In the genomic region with DNA sequence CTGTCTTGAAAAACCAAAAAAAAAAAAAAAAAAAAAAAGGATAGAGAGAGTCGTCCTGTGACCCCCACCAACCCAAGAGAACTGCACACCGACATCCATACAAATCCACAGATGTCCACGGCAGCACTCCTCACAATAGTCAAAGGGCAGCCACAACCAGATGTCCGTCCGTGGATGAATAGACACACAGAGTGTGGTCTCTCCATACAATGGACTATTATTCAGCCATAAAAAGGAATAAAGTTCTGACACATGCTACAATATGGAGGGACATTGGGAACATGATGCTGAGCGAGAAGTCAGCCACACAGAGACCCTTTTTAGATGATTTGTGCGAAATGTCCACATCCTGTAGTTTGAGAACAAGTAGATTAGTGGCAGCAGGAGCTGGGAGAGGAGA, we compare ENCODE assay signal across 15 mouse cellular contexts.
"Had no signal": no experiment of that assay in that cellular context is flagged by ENCODE, and none has a peak within 500 bp of the region (broad histone marks: within the 10 kb centered on the region; RNA-seq: fewer than 3 reads in every experiment).

No protein-coding gene starts in this region.

- ATAC-seq: midbrain, embryonic 13.5 days; midbrain, embryonic 15.5 days had no signal

- H3K27me3 ChIP-seq: megakaryocyte, embryonic 14.5 days; midbrain, embryonic 13.5 days; midbrain, embryonic 15.5 days; neural tube, embryonic 12.5 days; stomach, embryonic 15.5 days had no signal

- H3K27ac ChIP-seq: midbrain, embryonic 13.5 days; midbrain, embryonic 15.5 days; neural tube, embryonic 12.5 days; stomach, postnatal 0 days had no signal

- H3K4me3 ChIP-seq: midbrain, embryonic 13.5 days; midbrain, embryonic 15.5 days; neural tube, embryonic 12.5 days; stomach, embryonic 15.5 days had no signal

- H3K36me3 ChIP-seq: midbrain, embryonic 13.5 days; midbrain, embryonic 15.5 days; neural tube, embryonic 12.5 days; stomach, embryonic 15.5 days had no signal

- H3K4me2 ChIP-seq: lung, embryonic 14.5 days; midbrain, embryonic 11.5 days; midbrain, embryonic 13.5 days; midbrain, embryonic 15.5 days; neural tube, embryonic 12.5 days; stomach, embryonic 15.5 days had no signal

- H3K4me1 ChIP-seq: midbrain, embryonic 13.5 days; midbrain, embryonic 15.5 days; neural tube, embryonic 12.5 days; stomach, embryonic 15.5 days had no signal

- DNase-seq: lung, adult 18-20 months; lung, embryonic 14.5 days; lung, postnatal 10 days; lung, postnatal 4 days; right cerebral cortex, postnatal 14 days; thymus, adult 18-20 months; thymus, postnatal 14 days; thymus, postnatal 36 days had no signal

- H3K9ac ChIP-seq: lung, embryonic 14.5 days; midbrain, embryonic 13.5 days; midbrain, embryonic 15.5 days; neural tube, embryonic 12.5 days; stomach, embryonic 15.5 days had no signal

- H3K9me3 ChIP-seq: midbrain, embryonic 15.5 days; neural tube, embryonic 12.5 days; stomach, embryonic 15.5 days had no signal
